Mouse (Mus musculus) adrenal gland, adult (tissue): ENCODE results near the gene Dbt.
"Not testable (repeated sequence)": the region's sequence is repeated elsewhere in the genome, so short reads cannot be mapped to it uniquely, and the experiment has no call there.

Source experiments
- DNase-seq, 2 experiments: peaks; one replicate each; pipeline ENCODE4 v3.0.0; 2022 to 2023; ENCODE audit warnings: low spot score in 1 of 2; ENCODE audit not compliant: inconsistent age in 2 of 2

Dbt gene

GRCm38 (mm10) chr3:116537200-116537573 lies 24.3 kb downstream of the Dbt start:
- no peak for DNase-seq

DNA sequence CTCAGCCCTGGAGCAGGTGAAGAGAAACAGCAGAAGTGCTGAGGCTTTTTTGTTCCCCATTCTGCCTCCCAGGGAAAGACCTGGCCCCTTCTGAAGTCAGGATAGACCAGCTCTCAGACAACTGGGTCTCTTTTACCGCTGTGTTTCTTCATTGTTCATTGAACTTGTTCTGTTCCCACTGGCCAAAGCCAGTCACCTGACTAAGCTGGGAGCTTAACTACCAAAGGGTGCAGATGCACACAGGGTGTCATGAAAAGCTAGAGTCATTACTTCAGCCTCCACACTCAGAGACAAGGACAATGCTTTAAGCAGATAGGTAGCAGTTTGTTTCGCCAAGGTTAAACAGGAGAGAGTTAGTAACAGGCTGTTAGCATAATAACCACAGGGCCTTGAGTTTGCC lies 29.2 kb downstream of the Dbt start:
- no peak for DNase-seq

DNA sequence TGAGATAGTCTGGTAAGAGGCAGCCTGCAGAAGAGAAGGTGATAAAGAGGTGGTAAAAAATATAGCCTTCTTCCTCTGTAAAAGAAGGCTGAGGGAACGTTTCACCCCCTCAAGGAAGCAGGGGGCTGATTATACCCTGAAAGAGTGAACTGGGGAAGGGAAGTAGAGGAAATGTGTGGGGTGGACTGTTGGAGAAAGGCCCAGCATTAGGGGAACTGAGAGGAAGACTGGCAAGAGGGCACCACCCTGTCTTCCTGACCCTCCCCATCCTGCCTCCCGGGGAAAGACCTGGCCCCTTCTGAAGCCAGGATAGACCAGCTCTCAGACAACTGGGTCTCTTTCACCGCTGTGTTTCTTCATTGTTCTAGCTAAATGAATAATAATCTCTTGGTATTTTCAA lies 29.7 kb downstream of the Dbt start:
- no peak for DNase-seq

GRCm38 (mm10) chr3:116547430-116547829 lies 34.6 kb downstream of the Dbt start:
- no peak for DNase-seq

GRCm38 (mm10) chr3:116551362-116551761 lies 38.5 kb downstream of the Dbt start:
- DNase-seq, result no peak

DNA sequence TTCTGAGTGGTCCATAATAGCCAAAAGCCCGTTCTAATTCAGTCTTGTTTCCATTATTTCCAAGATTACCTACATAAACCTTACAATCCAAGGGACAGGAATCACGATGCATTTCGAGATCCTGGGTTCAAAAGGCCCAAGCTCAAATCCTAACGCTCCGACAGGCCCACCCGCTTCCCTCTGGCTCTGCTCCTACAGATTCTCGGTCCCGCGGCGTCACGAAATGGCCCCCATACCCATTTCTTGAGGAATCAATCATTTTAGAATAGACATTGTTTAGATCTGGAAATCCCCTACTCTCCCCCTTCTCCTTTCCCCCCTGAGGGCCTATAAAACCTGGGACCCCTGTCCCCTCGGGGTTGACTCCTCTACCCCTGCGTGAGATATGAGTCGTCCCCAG lies 48.4 kb downstream of the Dbt start:
- not testable (repeated sequence) for DNase-seq

DNA sequence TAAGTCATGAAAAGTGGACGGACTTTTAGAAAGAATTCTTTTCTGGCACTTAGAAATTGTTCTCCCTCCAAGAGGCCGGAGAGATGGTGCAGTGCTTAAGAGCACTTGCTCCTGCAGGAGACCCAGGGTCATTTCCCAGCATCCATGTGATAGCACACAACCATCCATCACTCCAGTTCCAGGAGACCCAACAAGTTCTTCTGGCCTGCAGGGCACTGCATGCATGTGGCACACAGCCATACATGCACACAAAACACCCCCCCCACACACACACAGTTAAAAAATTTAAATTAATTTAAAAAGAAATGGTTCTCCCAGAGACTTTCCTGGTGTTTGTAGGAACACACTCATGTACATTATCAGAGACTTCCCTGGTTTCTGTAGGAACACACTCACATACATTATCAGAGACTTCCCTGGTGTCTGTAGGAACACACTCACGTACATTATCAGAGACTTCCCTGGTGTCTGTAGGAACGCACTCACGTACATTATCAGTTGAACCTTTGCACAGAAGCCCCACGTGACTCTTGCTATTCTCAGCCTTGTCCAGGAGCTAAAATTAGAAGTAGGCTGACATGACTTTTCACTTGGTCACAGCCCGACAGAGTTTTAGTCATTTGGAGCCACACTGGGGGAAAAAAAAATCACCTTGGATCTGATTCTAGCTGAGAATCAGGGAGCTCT lies 49.7 kb downstream of the Dbt start, which contains the start of gene Lrrc39:
TSS of gene Lrrc39 (plus strand) at position 566 of the 687 bp plus-strand sequence.
- peak; percentile 21 to 74 for DNase-seq

DNA sequence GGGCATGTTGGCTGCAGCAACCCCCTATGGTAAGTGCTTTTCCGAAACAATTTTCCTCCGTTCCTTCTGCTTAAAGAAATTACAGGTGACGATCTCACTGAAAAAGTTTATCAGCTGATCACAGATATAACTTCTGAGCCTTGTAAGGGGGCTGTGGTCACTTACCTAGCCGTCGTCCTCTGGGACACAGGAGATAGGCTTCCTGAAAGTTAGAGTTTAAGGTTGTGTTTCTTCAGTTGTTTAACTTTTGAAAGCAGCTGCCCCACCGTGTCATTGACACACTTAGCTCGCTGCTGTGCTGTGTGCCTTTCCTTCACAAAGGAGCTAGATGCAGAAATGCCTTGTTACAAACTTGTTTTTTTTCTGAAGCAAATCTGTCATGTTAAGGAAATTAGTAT lies 50.2 kb downstream of the Dbt start:
- no peak for DNase-seq

- DNase-seq, result no peak
Measured at GRCm38 (mm10) chr3:116570628-116571027, 57.8 kb downstream of the Dbt start.

DNA sequence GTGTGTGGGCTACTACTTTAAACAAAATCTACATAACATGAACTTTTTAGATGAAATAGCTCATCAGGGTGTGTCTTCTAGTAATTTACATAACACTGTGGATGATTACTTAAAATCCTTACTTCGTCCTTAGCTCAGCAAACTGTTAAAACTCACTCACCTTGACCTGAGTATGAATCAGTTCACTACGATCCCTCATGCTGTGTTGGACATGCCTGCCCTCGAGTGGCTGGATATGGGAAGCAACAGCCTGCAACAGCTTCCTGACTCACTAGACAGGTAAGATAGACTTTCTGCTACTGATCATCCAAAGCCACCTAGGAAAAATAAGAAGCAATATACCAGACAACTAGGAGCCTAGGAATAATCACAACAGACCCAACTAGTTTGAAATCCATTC lies 64.4 kb downstream of the Dbt start:
- peak; percentile 10 to 70 for DNase-seq

DNA sequence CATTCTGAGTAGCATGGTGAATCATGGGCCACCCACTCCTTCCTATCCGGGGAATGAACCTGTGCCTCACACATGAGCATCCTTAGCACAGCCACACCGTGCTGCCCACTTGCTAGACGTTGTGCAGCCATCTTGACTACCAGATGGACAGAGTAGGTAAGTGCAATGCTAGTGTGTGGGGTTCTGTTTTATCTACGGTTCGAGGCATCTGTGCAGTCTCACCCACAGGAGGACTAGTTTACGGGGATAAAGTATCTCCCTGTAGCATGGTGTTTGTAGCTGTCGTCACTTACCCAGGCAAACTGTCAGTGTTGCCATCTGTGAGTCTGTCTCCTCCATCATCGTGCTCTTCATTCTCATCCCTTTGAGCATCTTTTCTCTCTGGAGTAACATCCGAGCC lies 69.3 kb downstream of the Dbt start:
- DNase-seq, result no peak

GRCm38 (mm10) chr3:116594076-116594727 lies 81.3 kb downstream of the Dbt start:
- DNase-seq, result no peak

DNA sequence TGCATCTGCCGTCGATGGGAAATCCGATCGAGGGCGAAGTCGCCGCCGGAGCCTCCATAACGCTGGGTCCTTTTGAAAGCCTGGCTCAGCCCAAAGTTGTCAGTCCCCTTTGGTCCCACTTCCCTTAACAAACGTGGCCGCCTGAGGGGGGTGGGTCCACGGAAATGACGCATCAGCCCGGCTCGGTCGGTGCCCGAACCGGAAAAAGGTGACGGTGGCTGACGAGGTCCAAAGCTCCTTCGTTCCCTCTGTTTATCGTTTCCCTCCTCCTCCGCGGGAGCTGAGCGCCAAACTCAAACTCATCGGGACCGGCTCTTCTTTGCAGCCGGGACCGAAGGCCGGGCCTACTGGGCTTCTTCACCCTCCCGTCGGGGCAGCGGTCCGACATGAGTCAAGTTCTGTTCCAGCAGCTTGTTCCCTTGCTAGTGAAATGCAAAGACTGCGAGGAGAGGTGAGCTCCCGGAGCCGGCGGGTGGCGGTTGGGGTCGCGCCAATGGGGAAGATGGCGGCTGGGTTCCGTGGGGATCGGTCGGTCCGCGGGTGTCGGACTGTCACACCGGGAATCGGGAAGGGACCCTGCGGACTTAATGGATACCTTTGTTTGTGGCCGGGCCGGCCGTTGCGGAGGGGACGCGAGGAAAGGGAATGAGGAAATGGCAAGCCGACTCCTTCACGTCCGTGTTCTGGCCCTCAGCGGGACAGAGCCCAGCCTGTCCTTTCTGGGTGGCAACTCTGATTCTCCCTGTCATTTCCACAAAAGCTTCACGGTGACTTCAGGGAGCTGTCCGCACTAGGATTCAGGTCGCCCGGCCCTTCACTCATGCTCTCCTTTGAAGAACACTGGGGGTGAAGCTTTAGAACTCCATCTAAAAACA lies 82.1 kb downstream of the Dbt start, which contains the start of gene Sass6:
TSS of gene Sass6 (plus strand) at position 255 of the 875 bp plus-strand sequence.
- DNase-seq, result peak; percentile 97 to 99

GRCm38 (mm10) chr3:116595603-116595991 lies 82.7 kb downstream of the Dbt start:
- no peak for DNase-seq
